Comparison of ENCODE assay signal across 10 mouse cellular contexts in the genomic region with DNA sequence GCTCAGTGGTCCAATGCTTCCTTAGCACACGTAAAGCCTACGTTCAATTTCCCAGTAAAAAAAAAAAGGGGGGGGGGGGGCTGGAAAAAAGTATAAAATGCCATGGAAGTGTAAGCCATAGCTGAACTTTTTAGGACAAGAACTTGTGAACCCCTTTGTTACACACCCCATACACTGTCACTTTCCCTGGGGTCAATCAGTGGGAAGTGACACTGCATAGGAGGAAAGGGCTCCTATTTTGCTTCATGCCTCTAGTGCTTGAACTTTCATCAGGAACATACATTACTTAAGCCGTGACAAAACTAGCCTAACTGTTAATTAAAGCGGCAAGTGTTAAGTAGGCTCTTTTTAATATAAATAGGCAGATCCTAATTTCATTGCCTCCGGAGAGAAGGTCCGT. TPM values are rescaled to one million over a fixed set of nuclear protein-coding genes. Genes with fewer than 3 reads are reported as not detected.
DNase-seq lines count a peak whose midpoint lies in the region; ATAC-seq and TF ChIP-seq lines count a peak whose summit lies in the region.
"Had no signal": no experiment of that assay in that cellular context is flagged by ENCODE, and none has a peak within 500 bp of the region (broad histone marks: within the 10 kb centered on the region; RNA-seq: fewer than 3 reads in every experiment).

No protein-coding gene starts in this region.

- TF ChIP-seq POLR2A in cortical plate, adult 2 months (IDR thresholded peaks at IDR 0.05; ENCODE audit: extremely low read depth, insufficient read depth, low read length): no peak

- peak overlapping the region; percentile 76 for H3K27ac ChIP-seq in kidney, embryonic 15.5 days
- H3K27ac ChIP-seq in cortical plate, adult 2 months (ENCODE audit: insufficient read depth, low read length): no peak overlapping the region
- H3K27ac ChIP-seq in hindbrain, embryonic 16.5 days (ENCODE audit: low read depth, low read length): peak overlapping the region; percentile 74
- H3K27ac ChIP-seq in midbrain, embryonic 16.5 days (ENCODE audit: low read length): peak overlapping the region; percentile 80

- TF ChIP-seq CTCF in cortical plate, adult 2 months (IDR thresholded peaks at IDR 0.05; ENCODE audit: extremely low read depth, insufficient read depth, low read length): no peak

- no peak for ATAC-seq in kidney, embryonic 15.5 days (replicated peaks; ENCODE audit: low FRiP score)
- ATAC-seq in hindbrain, embryonic 16.5 days: no peak
- ATAC-seq in midbrain, embryonic 16.5 days: no peak; the same call in 1 of the 2 replicates
- no peak for ATAC-seq in activated CD4-positive, CD25-positive, alpha-beta regulatory T cell, adult 4 months
- ATAC-seq in granulocyte monocyte progenitor cell, adult 5-6 weeks (replicated peaks; ENCODE audit: poor library complexity, severe bottlenecking): no peak

- H3K36me3 ChIP-seq in kidney, embryonic 15.5 days: no peaks in the 10 kb centered on the region
- no peaks in the 10 kb centered on the region for H3K36me3 ChIP-seq in hindbrain, embryonic 16.5 days (ENCODE audit: control insufficient read depth, insufficient read depth, low read length)
- H3K36me3 ChIP-seq in midbrain, embryonic 16.5 days (ENCODE audit: control insufficient read depth, insufficient read depth, low read length): no peaks in the 10 kb centered on the region

- H3K4me3 ChIP-seq in kidney, embryonic 15.5 days (replicated peaks): peak overlapping the region; percentile 59
- H3K4me3 ChIP-seq in cortical plate, adult 2 months (ENCODE audit: insufficient read depth, low read length): peak overlapping the region; percentile 100
- H3K4me3 ChIP-seq in hindbrain, embryonic 16.5 days (ENCODE audit: low read length): peak overlapping the region; percentile 57
- H3K4me3 ChIP-seq in midbrain, embryonic 16.5 days (ENCODE audit: low read depth, low read length): peak overlapping the region; percentile 72

- H3K4me2 ChIP-seq in kidney, embryonic 15.5 days: peak overlapping the region; percentile 66
- peak overlapping the region; percentile 54 for H3K4me2 ChIP-seq in hindbrain, embryonic 16.5 days (ENCODE audit: low read length)
- peak overlapping the region; percentile 84 for H3K4me2 ChIP-seq in midbrain, embryonic 16.5 days (ENCODE audit: low read length)

- DNase-seq in kidney, postnatal 36 days: no peak
- no peak for DNase-seq in spleen, postnatal 14 days (ENCODE audit: low spot score in 2 of 2)

- 29% methylated on average over 6 of the region's 6 CpGs for WGBS in kidney, embryonic 15.5 days
- WGBS in hindbrain, embryonic 16.5 days: 20% methylated on average over 6 of the region's 6 CpGs
- 28% methylated on average over 6 of the region's 6 CpGs for WGBS in midbrain, embryonic 16.5 days

- peak overlapping the region; percentile 48 for H3K9ac ChIP-seq in kidney, embryonic 15.5 days
- peak overlapping the region; percentile 71 for H3K9ac ChIP-seq in hindbrain, embryonic 16.5 days (ENCODE audit: low read depth, low read length)
- peak overlapping the region; percentile 77; the same call in 1 of the 2 replicates for H3K9ac ChIP-seq in midbrain, embryonic 16.5 days (ENCODE audit: low read depth, low read length)

- H3K27me3 ChIP-seq in kidney, embryonic 15.5 days: no peaks in the 10 kb centered on the region
- H3K27me3 ChIP-seq in hindbrain, embryonic 16.5 days (replicated peaks; ENCODE audit: control insufficient read depth, insufficient read depth, low read length): no peaks in the 10 kb centered on the region
- H3K27me3 ChIP-seq in midbrain, embryonic 16.5 days (ENCODE audit: control insufficient read depth, insufficient read depth, low read depth, low read length): no peaks in the 10 kb centered on the region
- H3K27me3 ChIP-seq: Patski had no signal

- H3K9me3 ChIP-seq in kidney, embryonic 15.5 days (replicated peaks): no peaks in the 10 kb centered on the region
- H3K9me3 ChIP-seq in hindbrain, embryonic 16.5 days (ENCODE audit: control insufficient read depth, low read length): no peaks in the 10 kb centered on the region
- no peaks in the 10 kb centered on the region for H3K9me3 ChIP-seq in midbrain, embryonic 16.5 days (replicated peaks; ENCODE audit: control insufficient read depth, low read length, poor library complexity, severe bottlenecking)

- peaks cover 17% of the 10 kb centered on the region for H3K4me1 ChIP-seq in kidney, embryonic 15.5 days
- H3K4me1 ChIP-seq in cortical plate, adult 2 months (ENCODE audit: control insufficient read depth, insufficient read depth, low read length): peaks cover 2% of the 10 kb centered on the region
- peaks cover 13% of the 10 kb centered on the region for H3K4me1 ChIP-seq in hindbrain, embryonic 16.5 days (ENCODE audit: control insufficient read depth, insufficient read depth, low read depth, low read length)
- H3K4me1 ChIP-seq in midbrain, embryonic 16.5 days (ENCODE audit: control insufficient read depth, insufficient read depth, low read length): peaks cover 10% of the 10 kb centered on the region

RNA-seq across cellular contexts. Expression of a gene that starts 0.8 kb away (rescaled TPM):
- polyA plus RNA-seq in kidney, embryonic 15.5 days (2015; fragmentation: Nextera tagmentation; extraction: Ambion mirVana): 77.4 and 80.4 TPM in 2 replicates
- polyA plus RNA-seq in cortical plate, adult 2 months (2012; rRNA removed): 45.3 and 47.6 TPM in 2 replicates
- polyA plus RNA-seq in hindbrain, embryonic 16.5 days (2015; fragmentation: Nextera tagmentation; extraction: Ambion mirVana): 51.1 and 53.7 TPM in 2 replicates
- polyA plus RNA-seq in midbrain, embryonic 16.5 days (2015; fragmentation: Nextera tagmentation; extraction: Ambion mirVana): 40.5 and 43.8 TPM in 2 replicates
- 10 to 100 TPM; 24.3 to 25.9 TPM for polyA plus RNA-seq in activated CD4-positive, CD25-positive, alpha-beta regulatory T cell, adult 4 months (2017; shearing (Covaris generic))
- total RNA-seq in granulocyte monocyte progenitor cell, adult 5-6 weeks (2014; fragmentation: Nextera tagmentation): 38.3 and 52.1 TPM in 2 replicates
- 23.1 and 29.3 TPM in 2 replicates for total RNA-seq in granulocyte monocyte progenitor cell, adult 5-6 weeks (2017)

RNA-seq across cellular contexts. Expression of a gene that starts 26.1 kb away (rescaled TPM):
- 0.16 and 0.21 TPM in 2 replicates for polyA plus RNA-seq in kidney, embryonic 15.5 days (2015; fragmentation: Nextera tagmentation; extraction: Ambion mirVana)
- 0.29 and 0.34 TPM in 2 replicates for polyA plus RNA-seq in cortical plate, adult 2 months (2012; rRNA removed)
- 0.10 TPM in 1 of 2 replicates, not detected in the other for polyA plus RNA-seq in hindbrain, embryonic 16.5 days (2015; fragmentation: Nextera tagmentation; extraction: Ambion mirVana)
- polyA plus RNA-seq in midbrain, embryonic 16.5 days (2015; fragmentation: Nextera tagmentation; extraction: Ambion mirVana): 0.21 and 0.26 TPM in 2 replicates
- polyA plus RNA-seq in activated CD4-positive, CD25-positive, alpha-beta regulatory T cell, adult 4 months (2017; shearing (Covaris generic)): not detected
- total RNA-seq in granulocyte monocyte progenitor cell, adult 5-6 weeks (2014; fragmentation: Nextera tagmentation): not detected in 2 replicates
- not detected in 2 replicates for total RNA-seq in granulocyte monocyte progenitor cell, adult 5-6 weeks (2017)
- total RNA-seq: neutrophil, adult 5-6 weeks had no signal

RNA-seq across cellular contexts. Expression of a gene that starts 50.0 kb away (rescaled TPM):
- 206 and 224 TPM in 2 replicates for polyA plus RNA-seq in kidney, embryonic 15.5 days (2015; fragmentation: Nextera tagmentation; extraction: Ambion mirVana)
- 57.3 and 58.3 TPM in 2 replicates for polyA plus RNA-seq in cortical plate, adult 2 months (2012; rRNA removed)
- polyA plus RNA-seq in hindbrain, embryonic 16.5 days (2015; fragmentation: Nextera tagmentation; extraction: Ambion mirVana): 104 and 108 TPM in 2 replicates
- 95.3 and 101 TPM in 2 replicates for polyA plus RNA-seq in midbrain, embryonic 16.5 days (2015; fragmentation: Nextera tagmentation; extraction: Ambion mirVana)
- polyA plus RNA-seq in activated CD4-positive, CD25-positive, alpha-beta regulatory T cell, adult 4 months (2017; shearing (Covaris generic)): 100 to 1,000 TPM; 401 to 440 TPM
- 201 and 231 TPM in 2 replicates for total RNA-seq in granulocyte monocyte progenitor cell, adult 5-6 weeks (2014; fragmentation: Nextera tagmentation)
- total RNA-seq in granulocyte monocyte progenitor cell, adult 5-6 weeks (2017): 193 and 209 TPM in 2 replicates

RNA-seq across cellular contexts. Expression of a gene that starts 50.1 kb away (rescaled TPM):
- polyA plus RNA-seq in kidney, embryonic 15.5 days (2015; fragmentation: Nextera tagmentation; extraction: Ambion mirVana): 401 and 402 TPM in 2 replicates
- 104 and 105 TPM in 2 replicates for polyA plus RNA-seq in cortical plate, adult 2 months (2012; rRNA removed)
- polyA plus RNA-seq in hindbrain, embryonic 16.5 days (2015; fragmentation: Nextera tagmentation; extraction: Ambion mirVana): 249 and 250 TPM in 2 replicates
- polyA plus RNA-seq in midbrain, embryonic 16.5 days (2015; fragmentation: Nextera tagmentation; extraction: Ambion mirVana): 240 and 245 TPM in 2 replicates
- polyA plus RNA-seq in activated CD4-positive, CD25-positive, alpha-beta regulatory T cell, adult 4 months (2017; shearing (Covaris generic)): 10 to 100 TPM; 72.2 to 87.3 TPM
- 310 and 315 TPM in 2 replicates for total RNA-seq in granulocyte monocyte progenitor cell, adult 5-6 weeks (2014; fragmentation: Nextera tagmentation)
- 320 and 326 TPM in 2 replicates for total RNA-seq in granulocyte monocyte progenitor cell, adult 5-6 weeks (2017)
